Mouse (Mus musculus): ENCODE data around the gene Gli1. TPM values are rescaled to one million over a fixed set of nuclear protein-coding genes. Genes with fewer than 3 reads are reported as not detected.

Gene Gli1
- polyA plus RNA-seq, 1 experiment, result 10.4 TPM

- H3K27me3 ChIP-seq (ENCODE audit: control insufficient read depth, insufficient read depth, low read length), result peaks cover 23% of the 10 kb centered on the region; the same call in 1 of the 2 replicates
- WGBS, result 66% methylated on average over 18 of the region's 18 CpGs
- peaks cover 15% of the 10 kb centered on the region for H3K4me1 ChIP-seq (ENCODE audit: control insufficient read depth, insufficient read depth, insufficient read length, low read length)
- H3K27ac ChIP-seq (ENCODE audit: insufficient read depth, low read depth, low read length), result no peak overlapping the region
- H3K4me3 ChIP-seq (ENCODE audit: low read depth, low read length), result no peak overlapping the region
- no peak for TF ChIP-seq POLR2A (IDR thresholded peaks at IDR 0.05; ENCODE audit: low read depth, low read length)
- no peak for TF ChIP-seq CTCF (IDR thresholded peaks at IDR 0.05; ENCODE audit: extremely low read depth, insufficient read length, insufficient replicate concordance, low read depth, low read length)
- peaks cover 3% of the 10 kb centered on the region; the same call in 1 of the 2 replicates for H3K36me3 ChIP-seq (ENCODE audit: control insufficient read depth, insufficient read depth, low read length)
These were observed 14.2 kb downstream of the Gli1 start for GRCm38 (mm10) chr10:127327461-127328145.

- Histone ChIP-seq H3K27me3 (ENCODE audit: control insufficient read depth, insufficient read depth, low read length) (peaks cover 19% of the 10 kb centered on the region; the same call in 1 of the 2 replicates), H3K4me1 (ENCODE audit: control insufficient read depth, insufficient read depth, insufficient read length, low read length) (peaks cover 15% of the 10 kb centered on the region), H3K36me3 (ENCODE audit: control insufficient read depth, insufficient read depth, low read length) (peaks cover 3% of the 10 kb centered on the region; the same call in 1 of the 2 replicates), H3K4me3 (ENCODE audit: low read depth, low read length) (peak overlapping the region; percentile 60), H3K27ac (ENCODE audit: insufficient read depth, low read depth, low read length) (no peak overlapping the region)
- no peak for TF ChIP-seq CTCF (IDR thresholded peaks at IDR 0.05; ENCODE audit: extremely low read depth, insufficient read length, insufficient replicate concordance, low read depth, low read length)
- no peak for TF ChIP-seq POLR2A (IDR thresholded peaks at IDR 0.05; ENCODE audit: low read depth, low read length)
- 31% methylated on average over 29 of the region's 29 CpGs for WGBS
These were observed 14.9 kb downstream of the Gli1 start for GRCm38 (mm10) chr10:127326828-127327227.

GRCm38 (mm10) chr10:127326017-127326801 lies 15.6 kb downstream of the Gli1 start:
- Histone ChIP-seq H3K4me3 (ENCODE audit: low read depth, low read length) (peak overlapping the region; percentile 60), H3K4me1 (ENCODE audit: control insufficient read depth, insufficient read depth, insufficient read length, low read length) (peaks cover 15% of the 10 kb centered on the region), H3K27ac (ENCODE audit: insufficient read depth, low read depth, low read length) (no peak overlapping the region), H3K27me3 (ENCODE audit: control insufficient read depth, insufficient read depth, low read length) (peaks cover 16% of the 10 kb centered on the region; the same call in 1 of the 2 replicates), H3K36me3 (ENCODE audit: control insufficient read depth, insufficient read depth, low read length) (peaks cover 3% of the 10 kb centered on the region; the same call in 1 of the 2 replicates)
- 10% methylated on average over 54 of the region's 54 CpGs for WGBS
- TF ChIP-seq CTCF (IDR thresholded peaks at IDR 0.05; ENCODE audit: extremely low read depth, insufficient read length, insufficient replicate concordance, low read depth, low read length), result 0 out of 2 replicates have a peak, but pooled peaks have one; percentile 2
- TF ChIP-seq POLR2A (IDR thresholded peaks at IDR 0.05; ENCODE audit: low read depth, low read length), result no peak

GRCm38 (mm10) chr10:127325454-127326016 lies 16.2 kb downstream of the Gli1 start:
- WGBS, result 37% methylated on average over 14 of the region's 14 CpGs
- Histone ChIP-seq H3K4me1 (ENCODE audit: control insufficient read depth, insufficient read depth, insufficient read length, low read length) (peaks cover 15% of the 10 kb centered on the region), H3K27ac (ENCODE audit: insufficient read depth, low read depth, low read length) (no peak overlapping the region), H3K36me3 (ENCODE audit: control insufficient read depth, insufficient read depth, low read length) (peaks cover 3% of the 10 kb centered on the region; the same call in 1 of the 2 replicates), H3K27me3 (ENCODE audit: control insufficient read depth, insufficient read depth, low read length) (peaks cover 16% of the 10 kb centered on the region; the same call in 1 of the 2 replicates), H3K4me3 (ENCODE audit: low read depth, low read length) (peak overlapping the region; percentile 60)
- TF ChIP-seq CTCF (IDR thresholded peaks at IDR 0.05; ENCODE audit: extremely low read depth, insufficient read length, insufficient replicate concordance, low read depth, low read length) (0 out of 2 replicates have a peak, but pooled peaks have one; percentile 3), POLR2A (IDR thresholded peaks at IDR 0.05; ENCODE audit: low read depth, low read length) (no peak)

GRCm38 (mm10) chr10:127324495-127324894 lies 17.3 kb downstream of the Gli1 start:
- no peak overlapping the region for H3K27ac ChIP-seq (ENCODE audit: insufficient read depth, low read depth, low read length)

GRCm38 (mm10) chr10:127323131-127323855 lies 18.5 kb downstream of the Gli1 start:
- peaks cover 16% of the 10 kb centered on the region; the same call in 1 of the 2 replicates for H3K27me3 ChIP-seq (ENCODE audit: control insufficient read depth, insufficient read depth, low read length)
- no peak for TF ChIP-seq POLR2A (IDR thresholded peaks at IDR 0.05; ENCODE audit: low read depth, low read length)
- no peak for TF ChIP-seq CTCF (IDR thresholded peaks at IDR 0.05; ENCODE audit: extremely low read depth, insufficient read length, insufficient replicate concordance, low read depth, low read length)
- H3K36me3 ChIP-seq (ENCODE audit: control insufficient read depth, insufficient read depth, low read length), result no peaks in the 10 kb centered on the region
- 70% methylated on average over 17 of the region's 17 CpGs for WGBS
- H3K4me3 ChIP-seq (ENCODE audit: low read depth, low read length), result peak overlapping the region; percentile 57
- peak overlapping the region; percentile 69 for H3K27ac ChIP-seq (ENCODE audit: insufficient read depth, low read depth, low read length)
- H3K4me1 ChIP-seq (ENCODE audit: control insufficient read depth, insufficient read depth, insufficient read length, low read length), result peaks cover 15% of the 10 kb centered on the region

More at GRCm38 (mm10) chr10:127324495-127324894, 17.3 kb downstream of the Gli1 start:
- H3K36me3 ChIP-seq (ENCODE audit: control insufficient read depth, insufficient read depth, low read length), result no peaks in the 10 kb centered on the region
- peaks cover 16% of the 10 kb centered on the region; the same call in 1 of the 2 replicates for H3K27me3 ChIP-seq (ENCODE audit: control insufficient read depth, insufficient read depth, low read length)
- TF ChIP-seq POLR2A (IDR thresholded peaks at IDR 0.05; ENCODE audit: low read depth, low read length) (no peak), CTCF (IDR thresholded peaks at IDR 0.05; ENCODE audit: extremely low read depth, insufficient read length, insufficient replicate concordance, low read depth, low read length) (peak; percentile 14; the same call in 1 of the 2 replicates)
- peak overlapping the region; percentile 16; the same call in 1 of the 2 replicates for H3K4me3 ChIP-seq (ENCODE audit: low read depth, low read length)
- 4% methylated on average over 7 of the region's 7 CpGs for WGBS
- peaks cover 15% of the 10 kb centered on the region for H3K4me1 ChIP-seq (ENCODE audit: control insufficient read depth, insufficient read depth, insufficient read length, low read length)

Data from small intestine, adult 2 months (tissue).